Mouse (Mus musculus) MEL (cell line): Measurements from ENCODE around the gene Pkmyt1.

Source experiments
- POLR2A ChIP-seq, 2 experiments: IDR thresholded peaks; 2 replicates each; pipeline ENCODE4 v1.6.1; 2011 to 2012; ENCODE audit warnings: low read length in 2 of 2, mild to moderate bottlenecking in 2 of 2, control low read depth in 1 of 2, improper control_type of control experiment in 1 of 2, low read depth in 1 of 2, moderate library complexity in 1 of 2; ENCODE audit not compliant: control insufficient read depth in 1 of 2, insufficient read depth in 1 of 2, poor library complexity in 1 of 2
- POLR2AphosphoS2 ChIP-seq: IDR thresholded peaks from 2 replicates; pipeline ENCODE4 v1.6.1; 2011; ENCODE audit warnings: low read length, improper control_type of control experiment
- TCF12 ChIP-seq: IDR thresholded peaks from 2 replicates; pipeline ENCODE4 v1.6.1; 2014; ENCODE audit warnings: low read depth, mild to moderate bottlenecking, inconsistent platforms, low read length, improper control_type of control experiment, moderate library complexity
- USF1 ChIP-seq: IDR thresholded peaks from 2 replicates; pipeline ENCODE4 v1.6.1; 2014; ENCODE audit warnings: low read depth, mild to moderate bottlenecking, inconsistent platforms, low read length, improper control_type of control experiment, moderate library complexity
- ZMIZ1 ChIP-seq: IDR thresholded peaks from 2 replicates; pipeline ENCODE4 v1.6.1; 2012; ENCODE audit warnings: low read depth, mild to moderate bottlenecking, inconsistent platforms, low read length, improper control_type of control experiment, moderate library complexity

- TF ChIP-seq ZMIZ1 (no peak), USF1 (no peak), TCF12 (no peak), POLR2A (IDR thresholded peaks at IDR 0.05; ENCODE audit: control insufficient read depth in 1 of 2, insufficient read depth in 1 of 2, low read depth in 1 of 2, low read length in 2 of 2, poor library complexity in 1 of 2) (no peak), POLR2AphosphoS2 (no peak)
Measured at GRCm38 (mm10) chr17:23704741-23705140, 21.4 kb upstream of the Pkmyt1 start.
